22 mouse cellular contexts compared by ENCODE assay signal in genomic region chr5:76713743-76714142, GRCm38 (mm10). TPM values are rescaled to one million over a fixed set of nuclear protein-coding genes. Genes with fewer than 3 reads are reported as not detected.
DNase-seq lines count a peak whose midpoint lies in the region; ATAC-seq lines count a peak whose summit lies in the region.
"Had no signal": no experiment of that assay in that cellular context is flagged by ENCODE, and none has a peak within 500 bp of the region (broad histone marks: within the 10 kb centered on the region; RNA-seq: fewer than 3 reads in every experiment).

No protein-coding gene starts in this region.

- ATAC-seq in kidney, embryonic 15.5 days (replicated peaks; ENCODE audit: low FRiP score): peak; percentile 90
- ATAC-seq in limb, embryonic 11.5 days (ENCODE audit: insufficient number of reproducible peaks, low FRiP score, low TSS enrichment, low read depth): no peak
- peak; percentile 82 for ATAC-seq in limb, embryonic 12.5 days (ENCODE audit: insufficient number of reproducible peaks, insufficient read depth, low FRiP score, low TSS enrichment, low read depth)
- peak; percentile 65; the same call in 1 of the 2 replicates for ATAC-seq in neural tube, embryonic 15.5 days (ENCODE audit: low FRiP score)
- ATAC-seq: CD4-positive, CD25-positive, alpha-beta regulatory T cell, adult 4 months; forebrain, embryonic 16.5 days; hindbrain, embryonic 16.5 days; intestine, embryonic 16.5 days had no signal

- 22% methylated on average over 7 of the region's 7 CpGs for WGBS in kidney, embryonic 15.5 days
- WGBS in limb, embryonic 11.5 days: 24% methylated on average over 7 of the region's 7 CpGs
- 48% methylated on average over 7 of the region's 7 CpGs for WGBS in limb, embryonic 10.5 days
- WGBS in limb, embryonic 12.5 days: 19% methylated on average over 7 of the region's 7 CpGs
- 30% methylated on average over 7 of the region's 7 CpGs for WGBS in neural tube, embryonic 15.5 days

- no peak overlapping the region for H3K9ac ChIP-seq in kidney, embryonic 15.5 days
- H3K9ac ChIP-seq in limb, embryonic 11.5 days (ENCODE audit: low read length): no peak overlapping the region
- no peak overlapping the region for H3K9ac ChIP-seq in limb, embryonic 12.5 days (replicated peaks)
- H3K9ac ChIP-seq in neural tube, embryonic 15.5 days (replicated peaks): no peak overlapping the region
- H3K9ac ChIP-seq: liver, embryonic 15.5 days; lung, embryonic 14.5 days had no signal

- 0 out of 2 replicates have a peak overlapping the region, but pooled peaks have one; percentile 48 for H3K27ac ChIP-seq in kidney, embryonic 15.5 days
- H3K27ac ChIP-seq in limb, embryonic 11.5 days (replicated peaks; ENCODE audit: low read depth, low read length): no peak overlapping the region
- H3K27ac ChIP-seq in limb, embryonic 10.5 days: no peak overlapping the region
- H3K27ac ChIP-seq in limb, embryonic 12.5 days: no peak overlapping the region
- peak overlapping the region; percentile 38; the same call in 1 of the 2 replicates for H3K27ac ChIP-seq in neural tube, embryonic 15.5 days (replicated peaks)
- H3K27ac ChIP-seq: hindbrain, embryonic 10.5 days; liver, embryonic 15.5 days had no signal

- H3K4me3 ChIP-seq in kidney, embryonic 15.5 days (replicated peaks): 0 out of 2 replicates have a peak overlapping the region, but pooled peaks have one; percentile 14
- no peak overlapping the region for H3K4me3 ChIP-seq in limb, embryonic 11.5 days (ENCODE audit: low read depth, low read length)
- H3K4me3 ChIP-seq in limb, embryonic 10.5 days: no peak overlapping the region
- H3K4me3 ChIP-seq in limb, embryonic 12.5 days (replicated peaks): no peak overlapping the region
- H3K4me3 ChIP-seq in neural tube, embryonic 15.5 days (replicated peaks): no peak overlapping the region
- H3K4me3 ChIP-seq: erythroblast, embryonic 14.5 days; hindbrain, embryonic 10.5 days; liver, embryonic 15.5 days had no signal

- peak overlapping the region; percentile 45 for H3K4me2 ChIP-seq in kidney, embryonic 15.5 days
- H3K4me2 ChIP-seq in limb, embryonic 11.5 days (ENCODE audit: low read depth, severe bottlenecking): no peak overlapping the region
- peak overlapping the region; percentile 22 for H3K4me2 ChIP-seq in limb, embryonic 12.5 days
- peak overlapping the region; percentile 17; the same call in 1 of the 2 replicates for H3K4me2 ChIP-seq in neural tube, embryonic 15.5 days
- H3K4me2 ChIP-seq: liver, embryonic 15.5 days; lung, embryonic 14.5 days had no signal

- no peak for DNase-seq in kidney, postnatal 10 days
- DNase-seq in limb, embryonic 11.5 days (ENCODE audit: low spot score): peak; percentile 57
- no peak for DNase-seq in limb, embryonic 10.5 days (ENCODE audit: low spot score)
- no peak for DNase-seq in cerebellum, adult 11-12 months
- DNase-seq: adrenal gland, postnatal 25 days; cerebellum, adult 2 months; cerebellum, postnatal 14 days; heart, postnatal 14 days; lung, embryonic 14.5 days; lung, postnatal 14 days; midbrain, embryonic 14.5 days; thymus, postnatal 25 days had no signal

- H3K36me3 ChIP-seq in kidney, embryonic 15.5 days: peaks cover 2% of the 10 kb centered on the region; the same call in 1 of the 2 replicates
- no peaks in the 10 kb centered on the region for H3K36me3 ChIP-seq in limb, embryonic 11.5 days (ENCODE audit: control insufficient read depth, insufficient read depth, low read length)
- H3K36me3 ChIP-seq in limb, embryonic 10.5 days: peaks cover 9% of the 10 kb centered on the region; the same call in 1 of the 2 replicates
- H3K36me3 ChIP-seq in limb, embryonic 12.5 days: no peaks in the 10 kb centered on the region; the same call in 1 of the 2 replicates
- H3K36me3 ChIP-seq in neural tube, embryonic 15.5 days: no peaks in the 10 kb centered on the region
- H3K36me3 ChIP-seq: liver, embryonic 15.5 days had no signal

- no peaks in the 10 kb centered on the region for H3K9me3 ChIP-seq in kidney, embryonic 15.5 days (replicated peaks)
- H3K9me3 ChIP-seq in limb, embryonic 11.5 days (ENCODE audit: control insufficient read depth, low read length): no peaks in the 10 kb centered on the region
- H3K9me3 ChIP-seq in limb, embryonic 10.5 days (replicated peaks): no peaks in the 10 kb centered on the region
- H3K9me3 ChIP-seq in limb, embryonic 12.5 days: no peaks in the 10 kb centered on the region
- no peaks in the 10 kb centered on the region for H3K9me3 ChIP-seq in neural tube, embryonic 15.5 days (replicated peaks)
- H3K9me3 ChIP-seq: hindbrain, embryonic 10.5 days; liver, embryonic 15.5 days had no signal

- peaks cover 13% of the 10 kb centered on the region for H3K4me1 ChIP-seq in kidney, embryonic 15.5 days
- H3K4me1 ChIP-seq in limb, embryonic 11.5 days (ENCODE audit: control insufficient read depth, insufficient read depth, low read length): no peaks in the 10 kb centered on the region; the same call in 1 of the 2 replicates
- peaks cover 13% of the 10 kb centered on the region; the same call in 1 of the 2 replicates for H3K4me1 ChIP-seq in limb, embryonic 10.5 days
- H3K4me1 ChIP-seq in limb, embryonic 12.5 days (replicated peaks): peaks cover 19% of the 10 kb centered on the region
- peaks cover 26% of the 10 kb centered on the region for H3K4me1 ChIP-seq in neural tube, embryonic 15.5 days
- H3K4me1 ChIP-seq: liver, embryonic 15.5 days had no signal

- no peaks in the 10 kb centered on the region for H3K27me3 ChIP-seq in kidney, embryonic 15.5 days
- no peaks in the 10 kb centered on the region for H3K27me3 ChIP-seq in limb, embryonic 11.5 days (ENCODE audit: control insufficient read depth, insufficient read depth, low read length)
- no peaks in the 10 kb centered on the region for H3K27me3 ChIP-seq in limb, embryonic 10.5 days (ENCODE audit: low read depth, poor library complexity, severe bottlenecking)
- H3K27me3 ChIP-seq in limb, embryonic 12.5 days: no peaks in the 10 kb centered on the region
- no peaks in the 10 kb centered on the region for H3K27me3 ChIP-seq in neural tube, embryonic 15.5 days (replicated peaks)
- H3K27me3 ChIP-seq: liver, embryonic 15.5 days had no signal

RNA-seq across cellular contexts. Expression of gene C530008M17Rik, which starts 57.4 kb away (rescaled TPM):
- polyA plus RNA-seq in kidney, embryonic 15.5 days (2015; fragmentation: Nextera tagmentation; extraction: Ambion mirVana): 17.2 and 17.3 TPM in 2 replicates
- 18.4 and 20.9 TPM in 2 replicates for polyA plus RNA-seq in limb, embryonic 11.5 days (2014; fragmentation: Nextera tagmentation; extraction: Ambion mirVana)
- 25.2 and 26.7 TPM in 2 replicates for polyA plus RNA-seq in limb, embryonic 10.5 days (2016; fragmentation: Nextera tagmentation; extraction: Ambion mirVana)
- 22.0 and 31.9 TPM in 2 replicates for polyA plus RNA-seq in limb, embryonic 12.5 days (2016; fragmentation: Nextera tagmentation; extraction: Ambion mirVana)
- 45.1 and 57.1 TPM in 2 replicates for polyA plus RNA-seq in neural tube, embryonic 15.5 days (2015; fragmentation: Nextera tagmentation; extraction: Ambion mirVana)

Comparison
In these comparisons a context has a peak if more than half of its experiments do, and no peak if none do; other contexts are left out.
1. H3K27ac ChIP-seq: peak in kidney, embryonic 15.5 days (single experiment) and neural tube, embryonic 15.5 days (single experiment); none in limb, embryonic 11.5 days (single experiment), limb, embryonic 10.5 days (single experiment) and limb, embryonic 12.5 days (single experiment).